Mouse (Mus musculus) lung, postnatal 4 days (tissue): ENCODE data around the gene Frmd5.
A peak's percentile ranks its signal among the peaks of the same experiment; 100 is the strongest.

Experiments used
- DNase-seq, 2 experiments: peaks; one replicate each; pipeline ENCODE4 v3.0.0; 2021

The Frmd5 gene

GRCm38 (mm10) chr2:121679711-121680110 is 127.2 kb downstream of the Frmd5 start:
- DNase-seq: no peak

DNA sequence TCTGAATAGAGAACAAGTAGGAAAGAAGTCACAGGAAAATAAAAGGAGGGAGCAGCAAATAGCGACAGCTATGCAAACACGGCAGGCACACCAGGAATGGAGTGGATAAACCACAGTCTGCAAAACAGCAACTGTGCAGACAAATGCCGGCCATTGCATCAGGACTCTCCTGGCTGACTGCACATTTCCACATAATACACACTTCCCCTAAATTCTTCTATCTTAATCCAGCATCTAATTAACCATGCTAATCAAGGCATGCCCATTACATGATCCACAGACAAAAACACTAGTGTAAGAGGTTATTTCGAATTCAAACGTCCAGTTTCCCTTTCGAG is 129.3 kb downstream of the Frmd5 start:
- DNase-seq: no peak

GRCm38 (mm10) chr2:121676951-121677648 is 129.8 kb downstream of the Frmd5 start:
- DNase-seq: no peak

- no peak for DNase-seq
Observed at GRCm38 (mm10) chr2:121675895-121676294, 131.0 kb downstream of the Frmd5 start.

GRCm38 (mm10) chr2:121675136-121675535 is 131.8 kb downstream of the Frmd5 start:
- no peak for DNase-seq

- no peak for DNase-seq
Observed at GRCm38 (mm10) chr2:121674211-121674610, 132.7 kb downstream of the Frmd5 start.

GRCm38 (mm10) chr2:121669846-121670245 is 137.0 kb downstream of the Frmd5 start:
- DNase-seq: no peak

DNA sequence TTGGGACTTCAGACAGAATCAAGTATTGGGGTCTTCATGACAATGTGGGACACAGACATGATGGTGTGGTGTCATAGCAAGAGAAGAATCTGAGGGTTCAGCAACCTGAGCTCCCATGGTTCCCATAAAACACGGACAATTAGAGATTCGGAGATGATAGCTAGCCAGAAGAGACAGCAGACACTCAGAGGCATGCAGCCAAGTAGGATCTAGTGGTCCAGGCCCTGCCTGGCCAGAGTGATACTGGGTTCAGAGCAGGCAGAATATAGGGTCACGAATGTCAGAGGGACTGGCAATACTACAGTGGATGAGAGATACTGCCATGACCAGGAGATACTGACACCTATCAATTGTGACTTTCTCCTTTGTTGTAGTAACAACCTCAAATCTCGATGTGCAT is 138.6 kb downstream of the Frmd5 start:
- no peak for DNase-seq

DNA sequence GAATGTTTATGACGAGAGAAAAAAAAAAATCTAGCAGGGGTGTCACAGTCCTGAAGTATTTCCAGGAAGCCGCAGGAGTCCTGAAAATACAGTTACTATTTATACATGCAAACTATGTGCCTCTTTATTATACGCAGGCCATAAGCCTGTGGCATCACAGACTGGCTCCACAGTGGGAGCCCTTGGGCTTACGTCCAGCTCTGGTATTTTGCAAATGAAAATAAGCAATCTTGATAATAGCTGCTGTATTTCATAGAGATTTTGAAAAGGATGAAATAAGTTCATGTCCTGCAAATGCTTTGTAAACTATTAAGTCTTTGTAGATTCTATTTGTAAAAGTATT is 145.8 kb downstream of the Frmd5 start:
- DNase-seq: no peak

- no peak for DNase-seq
Observed at GRCm38 (mm10) chr2:121660461-121661159, 146.3 kb downstream of the Frmd5 start.

DNA sequence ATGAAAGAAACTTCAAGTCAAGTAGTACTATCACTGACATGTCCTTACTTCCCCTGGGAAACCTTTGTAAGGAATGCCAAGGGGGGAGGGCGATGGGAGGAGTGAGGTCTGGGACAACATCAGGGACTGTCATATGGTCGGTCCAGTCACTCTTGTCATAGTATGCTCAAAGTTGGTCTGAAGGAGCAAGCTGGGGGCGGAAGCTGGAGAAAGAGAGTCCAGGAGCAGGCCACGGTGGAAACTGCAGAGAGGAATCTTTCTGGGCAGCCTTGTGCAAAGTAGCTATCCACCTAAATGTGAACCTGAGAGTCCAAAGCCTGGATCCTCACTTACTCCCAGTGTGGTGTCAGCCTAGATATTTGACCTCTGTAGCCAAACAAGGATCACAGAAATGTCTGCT is 147.5 kb downstream of the Frmd5 start:
- no peak for DNase-seq

GRCm38 (mm10) chr2:121658123-121658767 is 148.6 kb downstream of the Frmd5 start:
- no peak for DNase-seq

DNA sequence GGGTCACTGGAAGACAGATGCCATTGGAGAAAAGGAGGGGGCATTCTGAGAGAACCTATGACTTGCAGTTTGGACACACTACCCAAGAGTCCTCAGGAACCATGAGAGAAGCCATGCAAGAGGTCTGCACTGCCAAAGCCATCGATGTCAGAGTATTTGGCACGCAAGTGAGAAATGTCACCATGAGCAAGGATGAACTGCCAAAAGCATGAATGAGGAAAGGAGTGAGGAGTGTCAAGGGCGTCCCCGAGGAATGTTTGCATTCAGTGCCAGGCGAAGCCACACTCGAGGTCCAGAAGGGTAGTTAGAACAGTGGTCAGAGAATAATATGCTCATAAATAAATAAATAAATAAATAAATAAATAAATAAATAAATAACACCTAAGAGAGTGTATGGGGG is 150.9 kb downstream of the Frmd5 start:
- peak in 1 of 2 experiments; percentile 49 for DNase-seq

DNA sequence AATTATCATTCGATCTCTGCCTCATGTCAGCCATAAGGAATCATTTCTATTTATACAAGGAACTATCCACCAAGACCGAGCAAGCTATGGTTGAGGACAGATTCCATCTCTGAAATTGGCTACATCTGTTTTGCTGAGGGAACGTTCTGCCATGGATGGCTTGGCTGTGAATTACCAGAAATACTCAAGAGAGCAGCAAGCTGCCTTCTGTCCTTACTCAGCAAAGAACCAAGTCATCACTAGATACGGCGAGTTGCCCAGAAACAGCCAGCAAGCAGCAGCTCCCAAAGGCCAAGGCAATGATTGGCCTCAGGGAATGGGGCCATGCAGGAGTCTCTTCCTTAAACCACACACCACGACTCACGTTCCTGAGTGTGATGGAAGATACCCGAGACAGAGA is 151.8 kb downstream of the Frmd5 start:
- no peak for DNase-seq

DNA sequence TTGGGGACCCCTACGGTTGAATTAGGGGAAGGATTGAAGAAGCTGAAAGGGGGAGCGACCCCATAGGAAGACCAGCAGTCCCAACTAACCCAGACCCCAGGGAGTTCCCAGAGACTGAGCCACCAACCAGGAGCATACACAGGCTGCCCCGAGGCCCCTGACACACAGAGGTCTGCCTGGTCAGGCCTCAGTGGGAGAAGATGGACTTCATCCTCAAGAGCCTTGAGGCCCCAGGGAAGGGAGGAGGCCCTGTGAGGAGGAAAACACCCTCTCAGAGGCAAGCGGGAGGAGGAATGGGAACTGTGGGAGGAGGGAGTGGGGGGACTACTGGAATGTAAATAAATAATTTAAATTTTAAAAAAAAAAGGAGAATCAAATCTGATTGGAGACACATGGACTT is 160.4 kb downstream of the Frmd5 start:
- no peak for DNase-seq

DNA sequence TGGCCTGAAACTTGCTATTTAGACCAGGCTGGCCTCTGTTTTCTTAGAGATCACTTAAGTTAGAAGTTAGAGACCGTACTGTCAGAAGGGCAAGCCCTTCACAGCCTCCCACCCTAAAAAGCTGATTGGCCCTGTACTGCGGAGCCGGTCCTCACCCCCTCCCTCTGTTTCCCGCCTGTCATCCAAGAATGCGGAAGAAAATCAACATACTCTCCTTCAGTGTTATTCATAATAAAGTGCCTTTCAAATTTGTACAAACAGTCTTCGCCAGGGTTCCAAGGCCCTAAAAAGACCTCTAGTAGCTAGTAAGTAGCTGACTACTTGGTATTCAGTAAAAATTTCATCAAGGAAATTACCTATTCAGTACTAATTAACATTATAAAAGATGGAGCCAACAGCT is 164.0 kb downstream of the Frmd5 start:
- DNase-seq: no peak

- DNase-seq: no peak
Observed at GRCm38 (mm10) chr2:121632091-121632490, 174.8 kb downstream of the Frmd5 start.

DNA sequence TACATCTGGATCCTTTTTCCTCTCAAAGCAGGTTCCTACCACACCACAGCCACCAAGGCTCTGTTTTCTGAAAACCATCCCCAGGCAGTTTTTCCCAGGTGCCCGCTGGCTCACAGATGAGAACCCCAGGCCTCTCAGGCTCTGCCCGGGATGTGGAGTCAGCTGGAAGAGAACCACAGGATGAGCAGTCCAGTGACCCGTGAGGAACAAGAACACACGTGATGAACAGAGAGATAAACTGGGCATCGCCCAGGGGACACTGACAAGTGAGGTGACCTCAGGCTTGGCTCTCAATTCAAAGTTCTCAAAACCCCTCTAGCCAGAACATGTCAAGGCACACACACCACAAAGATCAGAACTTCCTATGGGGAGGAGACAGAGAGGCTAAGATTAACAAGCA is 176.6 kb downstream of the Frmd5 start:
- DNase-seq: no peak

DNA sequence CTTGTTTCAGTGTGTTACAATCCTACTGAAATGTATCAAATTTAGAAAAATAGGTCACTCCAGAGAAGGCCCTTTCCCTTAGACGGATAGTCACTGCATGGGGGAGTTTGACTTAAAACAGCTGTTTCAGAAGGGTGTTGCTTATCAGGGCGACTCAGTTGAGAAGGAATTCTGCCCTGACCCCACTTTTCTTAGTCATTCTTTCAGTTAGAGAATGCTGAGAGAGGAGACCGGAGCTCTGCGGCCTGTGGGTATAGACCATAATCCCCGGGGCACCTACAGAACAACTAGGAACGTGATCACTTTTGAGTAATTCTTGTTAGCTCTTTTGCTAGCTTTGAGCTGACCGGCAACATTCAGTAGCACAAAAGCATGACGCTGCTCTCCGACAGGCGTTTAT is 178.6 kb downstream of the Frmd5 start:
- DNase-seq: no peak

DNA sequence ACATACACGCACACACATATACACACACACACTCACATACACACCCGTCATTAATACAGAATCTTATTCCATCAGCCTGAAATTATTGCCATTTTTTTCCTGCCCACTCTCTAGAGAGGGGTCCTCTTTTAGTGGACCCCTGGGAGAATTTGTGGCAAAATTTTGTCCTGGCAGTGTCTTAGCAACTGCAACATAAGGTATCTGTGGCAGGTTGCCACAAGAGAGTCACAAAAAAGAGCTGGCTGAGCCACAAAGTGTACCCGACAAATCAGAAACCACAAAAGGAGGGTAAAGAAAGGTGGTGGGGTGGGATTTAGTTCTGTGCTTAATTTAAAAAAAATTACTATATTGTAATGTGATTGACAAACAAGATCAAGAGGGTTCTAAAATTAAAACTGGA is 181.0 kb downstream of the Frmd5 start:
- DNase-seq: no peak

DNA sequence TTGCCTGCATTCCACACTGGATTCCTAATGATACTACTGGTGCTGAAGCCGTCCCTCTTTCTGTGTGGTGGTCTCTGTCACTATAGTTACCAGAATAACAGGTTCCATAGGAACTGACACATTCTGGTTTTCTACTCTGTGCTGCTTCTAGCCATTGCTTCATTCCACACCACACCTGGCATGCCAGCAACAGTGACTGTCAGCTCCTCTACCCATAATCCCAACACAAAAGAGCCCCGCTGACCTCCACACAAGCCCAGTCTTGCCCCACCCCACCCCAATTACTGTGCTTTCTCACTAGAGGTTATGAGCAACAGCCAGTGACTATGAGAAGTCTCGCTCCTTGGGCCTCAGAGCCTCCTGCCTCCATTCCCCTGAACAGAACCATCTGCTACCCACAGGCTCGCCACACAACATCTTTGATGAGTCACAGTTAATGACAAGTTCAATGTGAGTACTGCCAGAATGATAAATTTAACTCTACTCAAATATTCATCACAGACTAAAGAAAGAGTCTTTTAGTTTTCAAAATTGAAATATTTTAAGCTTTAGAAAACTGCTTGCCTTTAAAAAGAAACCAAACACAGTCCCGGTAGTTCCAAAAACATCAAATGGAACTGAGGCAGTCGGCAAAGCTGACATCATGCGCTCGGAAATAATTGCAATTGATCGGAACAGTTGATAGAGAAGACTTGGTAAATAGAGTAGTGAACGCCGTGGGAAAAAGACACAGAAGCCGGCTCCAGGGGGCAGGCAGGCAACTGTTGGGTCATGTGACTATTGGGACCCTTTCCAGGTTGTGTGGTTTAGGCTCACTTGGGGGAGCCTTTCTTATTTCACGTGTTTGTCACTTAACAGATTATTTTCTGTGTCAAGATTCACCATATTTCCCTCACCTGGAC is 185.4 kb downstream of the Frmd5 start:
- DNase-seq: no peak

DNA sequence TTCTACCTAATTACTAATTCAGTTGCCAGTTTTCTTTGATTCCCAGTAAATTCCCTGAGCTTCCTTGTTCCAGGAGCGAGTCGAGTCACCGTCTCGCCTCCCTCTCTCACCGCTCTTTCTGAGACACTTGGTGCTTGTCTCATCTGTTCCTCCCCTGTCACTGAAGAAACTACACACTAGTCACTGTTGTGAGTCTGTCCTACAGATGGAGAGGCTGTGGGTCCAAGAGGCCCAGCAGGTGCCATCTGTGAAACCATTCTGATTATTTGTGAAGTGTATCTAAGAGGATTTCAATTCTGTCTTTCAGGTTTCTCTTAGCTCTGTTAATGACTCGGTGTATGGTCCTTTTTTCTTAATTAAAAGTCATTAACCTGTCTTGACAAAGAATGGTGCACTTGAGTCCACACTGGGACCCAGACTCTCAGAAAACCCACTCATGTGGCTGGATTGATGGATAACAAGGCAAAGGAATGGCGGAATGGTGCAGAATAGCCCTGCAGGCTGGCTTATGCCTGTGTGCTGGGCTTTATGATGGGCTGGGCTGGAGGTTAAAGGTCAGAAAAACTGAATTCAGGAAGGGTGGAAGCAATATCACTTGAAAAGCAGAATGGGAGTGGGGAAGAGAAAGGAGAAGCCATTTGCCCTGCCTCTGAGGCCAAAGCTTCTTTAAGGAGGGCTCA is 186.2 kb downstream of the Frmd5 start:
- no peak for DNase-seq

- no peak for DNase-seq
Observed at GRCm38 (mm10) chr2:121615199-121615559, 191.7 kb downstream of the Frmd5 start.
